ENCODE assay signal across 33 mouse cellular contexts in genomic region chr1:43843398-43843797, GRCm38 (mm10). TPM values are rescaled to one million over a fixed set of nuclear protein-coding genes. Genes with fewer than 3 reads are reported as not detected.
A peak's percentile ranks its signal among the peaks of the same experiment; 100 is the strongest.
DNase-seq lines count a peak whose midpoint lies in the region; ATAC-seq and TF ChIP-seq lines count a peak whose summit lies in the region.
"Had no signal": no experiment of that assay in that cellular context is flagged by ENCODE, and none has a peak within 500 bp of the region (broad histone marks: within the 10 kb centered on the region; RNA-seq: fewer than 3 reads in every experiment).

No protein-coding gene starts in this region.

- WGBS in lung, postnatal 0 days, result 81% methylated on average over 2 of the region's 2 CpGs
- WGBS in hindbrain, embryonic 14.5 days, result 90% methylated on average over 2 of the region's 2 CpGs

- no peak overlapping the region for H3K9ac ChIP-seq in lung, postnatal 0 days (replicated peaks; ENCODE audit: low read depth)
- no peak overlapping the region for H3K9ac ChIP-seq in hindbrain, embryonic 14.5 days
- H3K9ac ChIP-seq: embryonic facial prominence, embryonic 15.5 days; forebrain, embryonic 15.5 days; heart, embryonic 13.5 days; hindbrain, embryonic 15.5 days; kidney, embryonic 15.5 days; limb, embryonic 15.5 days; liver, embryonic 13.5 days; neural tube, embryonic 13.5 days; stomach, embryonic 15.5 days had no signal

- no peaks in the 10 kb centered on the region for H3K9me3 ChIP-seq in lung, postnatal 0 days (ENCODE audit: low read length)
- H3K9me3 ChIP-seq in hindbrain, embryonic 14.5 days (ENCODE audit: control insufficient read depth, low read length), result no peaks in the 10 kb centered on the region
- H3K9me3 ChIP-seq: embryonic facial prominence, embryonic 10.5 days; embryonic facial prominence, embryonic 15.5 days; forebrain, embryonic 15.5 days; heart, embryonic 13.5 days; hindbrain, embryonic 15.5 days; kidney, embryonic 15.5 days; limb, embryonic 10.5 days; limb, embryonic 15.5 days; liver, embryonic 13.5 days; neural tube, embryonic 13.5 days; stomach, embryonic 15.5 days had no signal

- no peak for TF ChIP-seq EP300 in lung, postnatal 0 days (IDR thresholded peaks at IDR 0.05)

- no peak for ATAC-seq in lung, postnatal 0 days
- no peak for ATAC-seq in hindbrain, embryonic 14.5 days (ENCODE audit: low FRiP score)
- ATAC-seq: CD4-positive, CD25-positive, alpha-beta regulatory T cell, adult 4 months; forebrain, embryonic 15.5 days had no signal

- H3K27me3 ChIP-seq in lung, postnatal 0 days (replicated peaks; ENCODE audit: insufficient read depth, low read length), result no peaks in the 10 kb centered on the region
- H3K27me3 ChIP-seq in hindbrain, embryonic 14.5 days (ENCODE audit: control insufficient read depth, insufficient read depth, low read length), result no peaks in the 10 kb centered on the region
- H3K27me3 ChIP-seq: embryonic facial prominence, embryonic 15.5 days; forebrain, embryonic 15.5 days; heart, embryonic 13.5 days; hindbrain, embryonic 15.5 days; kidney, embryonic 15.5 days; limb, embryonic 15.5 days; liver, embryonic 13.5 days; neural tube, embryonic 13.5 days; stomach, embryonic 15.5 days had no signal

- H3K4me1 ChIP-seq in lung, postnatal 0 days (ENCODE audit: insufficient read depth, low read depth, low read length), result no peaks in the 10 kb centered on the region
- H3K4me1 ChIP-seq in hindbrain, embryonic 14.5 days (replicated peaks; ENCODE audit: control insufficient read depth, insufficient read depth, low read length), result no peaks in the 10 kb centered on the region
- H3K4me1 ChIP-seq: embryonic facial prominence, embryonic 10.5 days; embryonic facial prominence, embryonic 15.5 days; forebrain, embryonic 15.5 days; heart, embryonic 13.5 days; hindbrain, embryonic 15.5 days; kidney, embryonic 15.5 days; limb, embryonic 10.5 days; limb, embryonic 15.5 days; liver, embryonic 13.5 days; neural tube, embryonic 13.5 days; stomach, embryonic 15.5 days had no signal

- H3K36me3 ChIP-seq in lung, postnatal 0 days (ENCODE audit: insufficient read depth, low read length), result no peaks in the 10 kb centered on the region
- no peaks in the 10 kb centered on the region for H3K36me3 ChIP-seq in hindbrain, embryonic 14.5 days (replicated peaks; ENCODE audit: control insufficient read depth, insufficient read depth)
- H3K36me3 ChIP-seq: embryonic facial prominence, embryonic 10.5 days; embryonic facial prominence, embryonic 15.5 days; forebrain, embryonic 15.5 days; heart, embryonic 13.5 days; hindbrain, embryonic 15.5 days; kidney, embryonic 15.5 days; limb, embryonic 10.5 days; limb, embryonic 15.5 days; liver, embryonic 13.5 days; neural tube, embryonic 13.5 days; stomach, embryonic 15.5 days had no signal

- no peak for TF ChIP-seq CTCF in lung, postnatal 0 days (IDR thresholded peaks at IDR 0.05)

- no peak overlapping the region for H3K4me3 ChIP-seq in lung, postnatal 0 days (ENCODE audit: low read depth, low read length)
- H3K4me3 ChIP-seq in hindbrain, embryonic 14.5 days (replicated peaks; ENCODE audit: low read length), result no peak overlapping the region
- H3K4me3 ChIP-seq: embryonic facial prominence, embryonic 10.5 days; embryonic facial prominence, embryonic 15.5 days; forebrain, embryonic 15.5 days; heart, embryonic 13.5 days; hindbrain, embryonic 15.5 days; kidney, embryonic 15.5 days; limb, embryonic 10.5 days; limb, embryonic 15.5 days; liver, embryonic 13.5 days; myocyte; neural tube, embryonic 13.5 days; stomach, embryonic 15.5 days had no signal

- H3K27ac ChIP-seq in lung, postnatal 0 days (ENCODE audit: low read length), result no peak overlapping the region
- no peak overlapping the region for H3K27ac ChIP-seq in hindbrain, embryonic 14.5 days
- H3K27ac ChIP-seq: embryonic facial prominence, embryonic 10.5 days; embryonic facial prominence, embryonic 15.5 days; forebrain, embryonic 15.5 days; heart, embryonic 13.5 days; hindbrain, embryonic 15.5 days; kidney, embryonic 15.5 days; limb, embryonic 10.5 days; limb, embryonic 15.5 days; liver, embryonic 13.5 days; neural tube, embryonic 13.5 days; stomach, embryonic 15.5 days had no signal

- H3K4me2 ChIP-seq in lung, postnatal 0 days (replicated peaks; ENCODE audit: low read depth, low read length), result no peak overlapping the region
- no peak overlapping the region for H3K4me2 ChIP-seq in hindbrain, embryonic 14.5 days (replicated peaks)
- H3K4me2 ChIP-seq: embryonic facial prominence, embryonic 15.5 days; forebrain, embryonic 15.5 days; heart, embryonic 13.5 days; hindbrain, embryonic 15.5 days; kidney, embryonic 15.5 days; limb, embryonic 15.5 days; liver, embryonic 13.5 days; midbrain, embryonic 11.5 days; neural tube, embryonic 13.5 days; stomach, embryonic 15.5 days had no signal

- peak; percentile 38 to 64 for DNase-seq in frontal cortex, adult 2 months (ENCODE audit: extremely low spot score in 1 of 2, low spot score in 1 of 2)
- DNase-seq in frontal cortex, postnatal 14 days (ENCODE audit: low spot score in 2 of 2), result no peak
- peak; percentile 21 for DNase-seq in A20 (ENCODE audit: low read depth, low spot score)
- peak; percentile 71 for DNase-seq in brain, adult 2 months (ENCODE audit: low read depth, low spot score)
- DNase-seq in naive thymus-derived CD4-positive, alpha-beta T cell, adult 2 months (ENCODE audit: low read depth), result peak; percentile 24
- no peak for DNase-seq in lung, postnatal 0 days (ENCODE audit: low spot score)
- no peak for DNase-seq in hindbrain, embryonic 14.5 days (ENCODE audit: low spot score)
- DNase-seq: adrenal gland, postnatal 25 days; cerebellum, adult 8-10 months; cerebellum, postnatal 25 days; gastrocnemius, postnatal 25 days; heart, postnatal 10 days; kidney, adult 18-20 months; kidney, postnatal 25 days; liver, embryonic 13.5 days; lung, adult 2 months; lung, postnatal 14 days; right cerebral cortex, postnatal 14 days; thymus, adult 2 months; thymus, postnatal 36 days had no signal

RNA-seq across cellular contexts. Expression of gene Uxs1, which starts 15.8 kb away (rescaled TPM):
- 55.7 and 57.4 TPM in 2 replicates for polyA plus RNA-seq in frontal cortex, adult 2 months (2012; rRNA removed)
- 17.7 and 18.5 TPM in 2 replicates for polyA plus RNA-seq in lung, postnatal 0 days (2015; fragmentation: Nextera tagmentation; extraction: Ambion mirVana)
- polyA plus RNA-seq in hindbrain, embryonic 14.5 days (2014; fragmentation: Nextera tagmentation; extraction: Ambion mirVana), result 16.8 and 17.7 TPM in 2 replicates

Comparison
In these comparisons a context has a peak if more than half of its experiments do, and no peak if none do; other contexts are left out.
1. DNase-seq: peak in frontal cortex, adult 2 months (2 of 2), A20 (single experiment), brain, adult 2 months (single experiment) and naive thymus-derived CD4-positive, alpha-beta T cell, adult 2 months (single experiment); none in frontal cortex, postnatal 14 days (0 of 2), lung, postnatal 0 days (single experiment) and hindbrain, embryonic 14.5 days (single experiment).